Mouse (Mus musculus) granulocyte monocyte progenitor cell, adult 5-6 weeks (primary cell): ENCODE data around the gene Slc16a9. TPM values are rescaled to one million over a fixed set of nuclear protein-coding genes. Genes with fewer than 3 reads are reported as not detected.
"Not testable (repeated sequence)": the region's sequence is repeated elsewhere in the genome, so short reads cannot be mapped to it uniquely, and the experiment has no call there.

Experiments
- ATAC-seq: replicated peaks from 2 replicates; pipeline ENCODE4 v1.8.0; 2016; ENCODE audit warnings: mild to moderate bottlenecking, moderate TSS enrichment, inconsistent platforms; ENCODE audit not compliant: poor library complexity, severe bottlenecking
- total RNA-seq, 2 experiments: library from RNA; stranded (forward) in 1 of 2; stranded (reverse) in 1 of 2; fragments of 200-712, 200-1000 nt in 1 of 2; fragments of >200 nt in 1 of 2; fragmentation: Nextera tagmentation in 1 of 2; gene quantifications; 2 replicates each; pipeline ENCODE4 v1.2.3; 2014 to 2017

The Slc16a9 gene
- total RNA-seq (2014; fragmentation: Nextera tagmentation) (0.83 and 3.4 TPM in 2 replicates), total RNA-seq (2017) (0.34 and 0.41 TPM in 2 replicates)

DNA sequence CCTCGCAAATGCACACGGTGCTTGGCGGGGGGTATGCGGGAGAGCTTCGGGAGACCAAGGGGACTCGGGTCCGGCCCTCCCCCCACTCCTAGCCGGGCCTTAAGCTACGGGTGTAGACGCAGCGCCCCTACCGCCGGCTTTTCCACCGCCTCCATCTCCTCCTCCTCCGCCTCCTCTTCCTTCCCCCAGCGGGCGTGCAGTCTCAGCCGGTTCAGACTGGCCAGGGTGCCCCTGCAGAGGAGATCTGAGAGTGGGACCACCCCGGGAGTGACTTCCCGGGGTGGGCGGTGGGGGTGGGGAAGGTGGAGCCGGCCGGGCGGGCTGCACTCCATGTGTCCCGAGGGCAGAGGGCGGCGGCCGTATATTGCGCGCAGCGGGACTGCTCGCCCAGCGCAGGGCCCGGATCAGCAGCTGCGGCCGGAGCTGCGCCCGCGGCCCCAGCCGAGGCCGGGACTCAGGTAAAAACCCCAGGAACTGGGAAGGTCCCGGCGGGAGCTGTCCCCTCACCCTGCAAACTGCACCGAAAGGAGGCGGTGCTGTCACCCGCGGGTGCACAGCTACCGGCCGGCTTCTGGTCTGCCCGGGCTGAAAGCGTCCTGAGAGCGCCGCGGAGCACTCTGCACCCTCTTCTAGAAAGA lies at the start of gene Slc16a9:
Gene Slc16a9, plus strand, starts transcription at position 180 of the 638 bp plus-strand sequence.
- peak; percentile 61 for ATAC-seq

DNA sequence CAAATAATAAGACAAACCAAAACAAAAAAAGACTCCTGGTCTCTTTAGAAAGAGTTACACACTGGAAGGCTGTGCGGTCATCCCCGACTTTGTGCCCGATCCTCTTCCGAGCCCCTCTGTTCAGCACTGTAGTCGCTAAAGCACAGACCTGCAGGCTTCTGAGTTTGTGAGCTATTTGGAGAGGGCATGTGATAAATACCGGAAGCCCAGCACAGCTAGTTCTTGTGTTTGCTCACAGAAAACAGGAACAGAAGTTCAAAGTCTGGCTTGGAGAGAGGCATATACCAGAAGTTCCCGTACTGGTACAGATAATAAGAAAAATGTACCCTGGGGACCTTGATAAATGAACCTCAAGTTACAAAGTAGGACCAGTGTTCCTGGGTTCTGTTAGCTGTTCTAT lies 49.6 kb upstream of the Slc16a9 start:
- peak; percentile 58 for ATAC-seq

DNA sequence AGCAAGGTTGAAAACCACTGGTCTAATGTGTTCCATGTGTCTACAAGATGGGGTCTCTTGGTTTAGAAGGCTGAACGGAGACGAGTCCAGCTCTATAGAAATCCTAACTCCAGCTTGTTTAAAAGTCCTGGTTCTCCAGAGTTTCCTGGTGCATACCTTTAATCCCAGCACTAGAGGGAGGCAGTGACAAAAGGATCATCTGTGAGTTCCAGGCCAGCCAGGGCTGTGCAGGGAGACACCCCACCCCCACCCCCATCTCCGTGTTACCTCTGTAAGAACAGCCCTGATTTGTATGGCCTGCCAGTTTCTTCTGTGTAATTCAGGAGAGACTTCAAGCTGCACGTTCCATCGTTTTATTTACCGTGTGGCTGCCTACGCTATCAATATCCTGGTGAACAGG lies 49.1 kb upstream of the Slc16a9 start:
- ATAC-seq, result no peak

DNA sequence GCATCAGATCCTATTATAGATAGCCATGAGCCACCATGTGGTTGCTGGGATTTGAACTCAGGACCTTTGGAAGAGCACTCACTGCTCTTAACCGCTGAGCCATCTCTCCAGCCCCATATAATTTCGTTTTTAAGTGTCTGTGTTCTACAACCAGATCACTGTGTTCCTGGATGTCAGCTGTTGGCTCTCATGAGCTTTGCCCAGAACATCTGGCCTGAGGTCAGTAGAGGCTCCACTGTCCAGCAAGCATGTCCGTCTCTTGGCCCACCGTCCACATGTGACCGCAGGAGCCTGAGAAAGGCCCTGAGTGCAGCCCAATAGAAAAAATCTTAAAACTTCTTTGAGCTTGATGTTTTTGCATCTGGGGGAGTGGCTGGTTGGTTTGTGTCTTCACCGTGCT lies 48.2 kb upstream of the Slc16a9 start:
- ATAC-seq, result no peak

DNA sequence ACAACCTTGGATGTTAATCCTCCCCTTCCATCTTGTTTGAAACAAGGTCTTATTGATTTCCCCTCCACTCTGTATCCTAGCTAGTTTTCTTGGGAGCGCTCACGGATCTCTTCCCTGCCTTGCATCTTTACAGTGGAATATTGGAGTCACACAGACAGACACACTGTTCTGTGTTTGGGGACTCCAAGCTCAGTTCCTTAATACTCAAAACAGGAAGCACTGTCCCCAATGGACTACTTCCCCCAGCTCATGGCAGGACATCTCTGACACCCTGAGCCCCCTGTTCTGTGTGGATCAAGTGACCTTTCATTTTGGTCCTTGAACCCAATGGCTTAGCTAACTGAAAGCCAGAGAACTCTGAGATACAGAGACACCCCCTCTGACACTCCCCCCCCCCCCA lies 47.3 kb upstream of the Slc16a9 start:
- peak; percentile 47 for ATAC-seq

DNA sequence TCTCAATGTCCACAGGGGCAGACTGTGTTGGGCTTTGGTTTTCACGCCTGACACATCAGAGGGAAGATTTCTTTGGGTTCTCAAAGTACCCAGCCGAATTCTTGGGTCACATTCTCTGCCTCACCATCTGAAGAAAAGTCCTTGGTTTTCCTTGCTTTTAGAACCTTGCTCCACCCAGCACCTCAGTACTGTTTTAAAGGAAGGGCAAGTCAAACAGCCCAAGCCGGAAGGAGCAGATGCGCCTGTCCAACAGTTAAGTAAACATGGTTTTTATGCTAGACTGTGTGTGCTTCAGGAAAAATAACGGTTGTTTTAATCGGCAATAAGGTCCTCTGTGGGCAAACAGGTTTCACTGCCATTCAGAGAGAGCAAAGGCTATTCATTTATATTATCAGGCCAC lies 46.9 kb upstream of the Slc16a9 start:
- no peak for ATAC-seq

DNA sequence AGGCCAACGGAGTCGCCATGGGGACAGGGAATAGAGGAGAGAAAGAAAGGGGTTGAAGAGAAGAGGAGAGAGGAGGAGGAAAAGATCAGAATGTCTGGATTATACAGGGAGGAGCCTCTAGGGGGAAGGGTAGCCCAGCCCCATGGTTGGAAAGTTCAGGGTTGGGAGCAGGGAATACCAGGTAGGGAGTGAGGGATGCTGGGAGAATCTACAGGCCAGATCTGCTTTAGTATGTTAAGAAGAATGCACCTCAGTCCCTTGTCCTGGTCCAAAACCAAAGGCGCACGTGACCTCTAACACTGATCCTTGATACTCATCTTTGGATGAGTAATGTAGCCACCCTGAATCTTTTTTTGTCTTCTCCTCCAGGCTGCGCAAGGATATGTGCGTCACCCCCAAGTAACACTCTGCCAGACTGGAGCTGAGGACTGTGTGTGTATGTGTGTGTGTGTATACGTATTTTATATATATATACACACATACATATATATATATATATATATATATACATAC lies 45.9 kb upstream of the Slc16a9 start:
- no peak for ATAC-seq

GRCm38 (mm10) chr10:70199466-70200210 lies 45.3 kb upstream of the Slc16a9 start:
- peak; percentile 76 for ATAC-seq

GRCm38 (mm10) chr10:70200889-70201500 lies 43.9 kb upstream of the Slc16a9 start:
- peak; percentile 80 for ATAC-seq

DNA sequence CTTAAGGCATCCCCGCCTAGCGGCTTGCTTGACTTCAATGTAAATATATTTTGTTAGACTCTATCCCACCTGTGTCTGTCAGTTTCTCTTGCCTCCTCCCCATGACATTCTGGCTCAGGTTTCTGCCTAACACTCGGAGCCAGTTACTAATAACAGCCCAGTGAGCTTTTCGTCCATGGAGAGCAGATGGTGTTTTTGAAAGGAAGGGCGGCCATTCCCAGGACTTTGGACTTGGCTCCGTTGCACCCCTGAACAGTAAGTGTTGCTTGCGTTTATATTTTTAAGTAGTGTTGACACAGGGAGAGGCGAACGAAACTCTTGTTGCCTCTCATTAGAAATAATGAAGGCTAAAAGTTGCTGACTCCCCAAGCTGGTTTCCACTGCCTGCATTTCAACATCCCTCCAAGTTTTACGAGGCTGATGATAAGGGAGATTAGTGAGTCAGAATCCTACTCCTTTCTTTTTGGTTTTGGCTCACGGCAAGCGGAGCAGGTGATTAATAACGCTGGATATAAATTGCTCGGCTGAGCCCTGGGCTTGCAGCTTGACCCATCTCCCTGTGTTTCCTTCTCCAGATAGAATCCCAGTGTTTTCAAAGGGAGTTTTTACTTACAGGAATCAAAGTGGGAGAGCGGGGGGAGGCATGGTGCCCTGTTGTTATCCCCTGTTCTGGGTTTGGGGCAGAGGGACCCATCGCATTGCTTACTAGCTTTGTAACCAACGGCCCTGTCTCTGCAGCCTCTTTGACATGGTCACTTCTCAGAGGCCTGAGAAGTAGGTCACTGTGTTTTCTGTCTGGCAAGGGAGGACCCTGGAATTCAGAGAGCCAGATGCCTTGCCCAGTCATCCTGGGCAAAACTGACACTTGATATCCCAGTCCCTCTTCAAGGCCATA lies 40.1 kb upstream of the Slc16a9 start, which contains the start of gene Mrln:
Gene Mrln, plus strand, starts transcription at position 160 of the 895 bp plus-strand sequence.
- ATAC-seq, result no peak

- ATAC-seq, result no peak
These were observed 33.6 kb upstream of the Slc16a9 start for GRCm38 (mm10) chr10:70211281-70211680.

GRCm38 (mm10) chr10:70220971-70221370 lies 23.9 kb upstream of the Slc16a9 start:
- no peak for ATAC-seq

DNA sequence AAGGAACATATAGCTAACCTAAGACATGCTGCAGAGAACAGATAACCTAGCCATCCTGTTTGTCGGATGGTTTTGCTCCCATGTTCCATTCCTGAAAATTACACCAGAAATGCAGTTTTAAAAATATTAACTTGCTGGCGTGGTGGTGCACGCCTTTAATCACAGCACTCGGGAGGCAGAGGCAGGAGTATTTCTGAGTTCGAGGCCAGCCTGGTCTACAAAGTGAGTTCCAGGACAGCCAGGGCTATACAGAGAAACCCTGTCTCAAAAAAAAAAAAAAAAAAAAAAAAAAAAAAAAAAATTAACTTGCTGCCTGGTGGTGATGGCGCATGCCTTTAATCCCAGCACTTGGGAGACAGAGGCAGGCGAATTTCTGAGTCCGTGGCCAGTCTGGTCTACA lies 22.7 kb upstream of the Slc16a9 start:
- not testable (repeated sequence) for ATAC-seq

- peak; percentile 59 for ATAC-seq
These were observed 20.3 kb upstream of the Slc16a9 start for GRCm38 (mm10) chr10:70224571-70224970.

DNA sequence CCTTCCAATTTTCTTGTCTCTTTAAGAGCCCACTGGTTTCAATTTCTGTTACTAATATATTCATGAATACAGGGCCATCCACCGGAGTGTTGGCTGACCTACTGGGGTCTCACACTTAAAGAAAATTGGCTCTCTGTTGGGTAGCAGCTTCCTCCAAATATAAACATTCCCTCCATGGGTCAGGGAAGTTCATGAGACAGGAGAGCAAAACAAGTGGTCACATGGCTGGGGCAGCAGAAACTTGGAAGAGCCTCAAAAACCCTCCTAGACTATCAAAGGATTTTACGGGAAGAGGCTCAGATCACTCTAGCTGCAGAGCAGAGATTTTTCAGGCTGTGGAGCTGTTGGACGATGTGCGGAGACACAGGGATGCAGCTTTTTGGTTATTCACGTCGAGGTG lies 19.1 kb upstream of the Slc16a9 start:
- ATAC-seq, result no peak

DNA sequence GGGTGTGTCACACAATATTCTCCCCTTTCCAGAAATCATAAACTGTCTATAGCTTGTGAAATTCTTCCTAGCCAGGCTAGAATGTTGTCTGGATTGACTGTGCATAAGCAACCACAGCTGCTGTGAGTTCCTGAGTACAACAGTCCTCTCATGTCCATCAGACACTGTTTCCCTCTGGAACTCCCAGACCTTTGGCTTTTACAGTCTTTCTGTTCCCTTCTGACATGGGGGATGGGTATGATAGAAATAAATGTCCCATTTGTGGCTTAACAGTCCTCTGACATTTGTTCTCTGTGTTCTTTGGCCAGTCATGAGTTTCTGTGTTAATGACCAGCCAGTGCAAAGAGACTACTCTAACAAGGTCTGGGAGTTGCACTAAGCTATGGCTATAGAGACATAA lies 18.3 kb upstream of the Slc16a9 start:
- no peak for ATAC-seq

DNA sequence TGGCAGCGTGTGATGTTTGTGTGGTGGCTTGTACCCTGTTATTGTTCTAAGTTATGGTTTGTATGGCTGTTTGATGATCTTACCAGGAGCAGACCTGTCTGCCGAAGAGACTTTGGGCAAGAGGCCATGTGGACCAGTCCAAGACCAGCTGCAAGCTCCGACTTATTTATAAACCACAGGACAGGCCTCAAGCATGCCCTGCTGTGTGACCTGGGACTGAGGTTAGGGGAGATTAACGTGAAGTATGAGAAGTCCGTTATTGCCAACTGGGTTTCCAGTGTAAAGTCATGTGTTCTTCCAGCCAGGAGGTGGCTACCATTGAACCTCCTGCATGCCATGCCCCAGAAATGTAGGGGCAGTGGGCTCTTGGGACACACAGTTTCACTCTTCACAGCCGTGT lies 14.5 kb upstream of the Slc16a9 start:
- ATAC-seq, result no peak

- ATAC-seq, result no peak
These were observed 7.0 kb upstream of the Slc16a9 start for GRCm38 (mm10) chr10:70237936-70238335.

GRCm38 (mm10) chr10:70242751-70243444 lies 2.0 kb upstream of the Slc16a9 start:
- peak; percentile 90 for ATAC-seq

- ATAC-seq, result no peak
These were observed 652 bp downstream of the Slc16a9 start for GRCm38 (mm10) chr10:70245559-70245945.
